Mouse (Mus musculus): Measurements from ENCODE around the gene Ninj1. TPM values are rescaled to one million over a fixed set of nuclear protein-coding genes. Genes with fewer than 3 reads are reported as not detected.

Gene Ninj1
- polyA plus RNA-seq, 1 experiment = not detected

- TF ChIP-seq CTCF (IDR thresholded peaks at IDR 0.05; ENCODE audit: insufficient read depth, low read depth, low read length) = no peak
- no peak for TF ChIP-seq POLR2A (IDR thresholded peaks at IDR 0.05; ENCODE audit: insufficient read depth, low read depth, low read length)
- WGBS = 33% methylated on average over 10 of the region's 10 CpGs
- no peaks in the 10 kb centered on the region for H3K4me1 ChIP-seq (ENCODE audit: control insufficient read depth, insufficient read depth, low read length)
Observed at GRCm38 (mm10) chr13:49224314-49224713, 37.0 kb downstream of the Ninj1 start.

GRCm38 (mm10) chr13:49224729-49225128 lies 37.4 kb downstream of the Ninj1 start:
- no peak overlapping the region for H3K4me3 ChIP-seq (ENCODE audit: insufficient read depth, low read depth, low read length)
- no peak overlapping the region for H3K27ac ChIP-seq (ENCODE audit: insufficient read depth, low read depth, low read length)
- no peak for TF ChIP-seq POLR2A (IDR thresholded peaks at IDR 0.05; ENCODE audit: insufficient read depth, low read depth, low read length)
- TF ChIP-seq CTCF (IDR thresholded peaks at IDR 0.05; ENCODE audit: insufficient read depth, low read depth, low read length) = no peak
- no peaks in the 10 kb centered on the region for H3K4me1 ChIP-seq (ENCODE audit: control insufficient read depth, insufficient read depth, low read length)
- WGBS = 59% methylated on average over 6 of the region's 6 CpGs

More at GRCm38 (mm10) chr13:49224314-49224713, 37.0 kb downstream of the Ninj1 start:
- no peak overlapping the region for H3K27ac ChIP-seq (ENCODE audit: insufficient read depth, low read depth, low read length)
- no peak overlapping the region for H3K4me3 ChIP-seq (ENCODE audit: insufficient read depth, low read depth, low read length)

DNA sequence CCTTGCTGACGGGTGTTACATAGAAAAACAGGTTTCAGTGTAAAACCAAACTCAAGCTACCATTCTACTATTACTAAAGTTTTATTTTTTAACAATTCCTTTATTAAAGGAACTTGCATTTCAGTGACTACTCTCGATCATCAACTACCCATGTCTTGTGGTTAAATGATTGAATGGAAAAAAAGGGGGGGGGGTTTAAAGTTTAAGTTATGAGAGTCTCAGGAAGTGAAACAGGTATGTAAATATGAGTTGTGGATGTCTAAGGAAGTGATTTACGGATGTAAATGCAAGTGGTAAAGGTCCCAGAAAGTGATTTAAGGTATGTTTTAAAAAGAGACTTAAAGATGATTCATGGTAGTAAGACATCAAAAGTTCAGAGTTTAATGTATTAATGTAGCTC lies 37.9 kb downstream of the Ninj1 start:
- Histone ChIP-seq H3K4me3 (ENCODE audit: insufficient read depth, low read depth, low read length) (no peak overlapping the region), H3K27ac (ENCODE audit: insufficient read depth, low read depth, low read length) (no peak overlapping the region), H3K4me1 (ENCODE audit: control insufficient read depth, insufficient read depth, low read length) (no peaks in the 10 kb centered on the region)
- WGBS = 91% methylated on average over 3 of the region's 3 CpGs
- TF ChIP-seq POLR2A (IDR thresholded peaks at IDR 0.05; ENCODE audit: insufficient read depth, low read depth, low read length) (no peak), CTCF (IDR thresholded peaks at IDR 0.05; ENCODE audit: insufficient read depth, low read depth, low read length) (no peak)

DNA sequence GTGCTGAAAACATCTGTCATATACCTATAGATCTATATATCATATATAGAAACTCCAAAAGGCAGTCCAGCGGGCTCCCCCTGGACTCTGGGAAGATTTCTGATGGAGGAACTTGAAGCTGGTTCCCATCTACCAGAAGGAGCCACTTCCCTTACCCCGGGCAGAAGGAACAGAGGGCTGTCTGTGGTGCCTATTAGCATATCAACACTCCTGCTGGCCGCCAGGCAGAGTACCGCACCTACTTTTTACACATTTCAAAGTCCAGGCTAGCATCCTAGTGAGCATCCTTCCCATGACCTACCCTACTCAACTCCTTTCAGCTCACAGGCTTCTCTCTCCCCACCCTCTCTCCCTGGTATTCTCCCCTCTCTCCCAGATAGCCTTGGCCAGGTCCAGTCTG lies 38.3 kb downstream of the Ninj1 start:
- WGBS = 67% methylated on average over 4 of the region's 4 CpGs
- no peak for TF ChIP-seq POLR2A (IDR thresholded peaks at IDR 0.05; ENCODE audit: insufficient read depth, low read depth, low read length)
- no peak for TF ChIP-seq CTCF (IDR thresholded peaks at IDR 0.05; ENCODE audit: insufficient read depth, low read depth, low read length)
- Histone ChIP-seq H3K4me1 (ENCODE audit: control insufficient read depth, insufficient read depth, low read length) (no peaks in the 10 kb centered on the region), H3K27ac (ENCODE audit: insufficient read depth, low read depth, low read length) (no peak overlapping the region), H3K4me3 (ENCODE audit: insufficient read depth, low read depth, low read length) (no peak overlapping the region)

DNA sequence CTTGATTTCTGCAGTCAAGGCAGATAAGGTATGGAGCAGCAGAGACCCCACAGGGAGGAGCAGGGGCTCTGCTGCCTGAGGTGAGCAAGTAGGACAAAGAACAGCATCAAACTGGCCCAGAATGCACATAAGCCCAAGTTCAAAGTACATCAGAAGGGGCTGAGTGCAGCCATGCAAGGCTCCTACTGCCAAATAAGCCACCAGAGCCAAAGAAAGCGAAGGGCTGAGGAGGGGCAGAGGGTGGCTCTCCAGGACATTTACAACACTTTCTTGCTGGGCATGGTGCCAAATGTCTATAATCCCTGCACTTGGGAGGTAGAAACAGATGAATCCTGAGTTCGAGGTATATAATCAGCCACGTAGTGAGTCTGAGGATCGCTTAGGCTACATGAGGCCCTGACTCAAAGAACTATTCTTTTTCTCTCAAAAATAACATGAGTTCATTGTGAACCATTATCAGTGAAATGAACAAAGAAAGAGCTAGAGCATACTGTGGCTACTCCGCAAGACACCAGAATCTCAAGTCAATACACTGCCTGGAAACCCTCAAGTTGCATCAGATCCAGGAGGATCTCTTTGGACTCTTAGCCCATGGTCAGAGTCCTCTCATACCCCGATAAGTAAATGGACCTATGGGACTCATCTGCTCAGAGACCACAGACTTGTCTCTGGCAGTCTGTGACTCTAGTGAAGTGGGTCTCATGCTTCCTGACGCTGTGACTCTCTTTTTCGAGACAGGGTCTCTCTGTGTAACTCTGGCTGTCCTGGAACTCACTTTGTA lies 46.7 kb downstream of the Ninj1 start:
- no peak overlapping the region for H3K27ac ChIP-seq (ENCODE audit: insufficient read depth, low read depth, low read length)
- H3K4me3 ChIP-seq (ENCODE audit: insufficient read depth, low read depth, low read length) = no peak overlapping the region
- TF ChIP-seq POLR2A (IDR thresholded peaks at IDR 0.05; ENCODE audit: insufficient read depth, low read depth, low read length) (no peak), CTCF (IDR thresholded peaks at IDR 0.05; ENCODE audit: insufficient read depth, low read depth, low read length) (no peak)
- 81% methylated on average over 8 of the region's 8 CpGs for WGBS
- no peaks in the 10 kb centered on the region for H3K4me1 ChIP-seq (ENCODE audit: control insufficient read depth, insufficient read depth, low read length)

GRCm38 (mm10) chr13:49234711-49235110 lies 47.4 kb downstream of the Ninj1 start:
- TF ChIP-seq CTCF (IDR thresholded peaks at IDR 0.05; ENCODE audit: insufficient read depth, low read depth, low read length) (no peak), POLR2A (IDR thresholded peaks at IDR 0.05; ENCODE audit: insufficient read depth, low read depth, low read length) (no peak)
- WGBS = 96% methylated on average over 4 of the region's 4 CpGs
- no peak overlapping the region for H3K27ac ChIP-seq (ENCODE audit: insufficient read depth, low read depth, low read length)
- H3K4me3 ChIP-seq (ENCODE audit: insufficient read depth, low read depth, low read length) = no peak overlapping the region
- no peaks in the 10 kb centered on the region for H3K4me1 ChIP-seq (ENCODE audit: control insufficient read depth, insufficient read depth, low read length)

DNA sequence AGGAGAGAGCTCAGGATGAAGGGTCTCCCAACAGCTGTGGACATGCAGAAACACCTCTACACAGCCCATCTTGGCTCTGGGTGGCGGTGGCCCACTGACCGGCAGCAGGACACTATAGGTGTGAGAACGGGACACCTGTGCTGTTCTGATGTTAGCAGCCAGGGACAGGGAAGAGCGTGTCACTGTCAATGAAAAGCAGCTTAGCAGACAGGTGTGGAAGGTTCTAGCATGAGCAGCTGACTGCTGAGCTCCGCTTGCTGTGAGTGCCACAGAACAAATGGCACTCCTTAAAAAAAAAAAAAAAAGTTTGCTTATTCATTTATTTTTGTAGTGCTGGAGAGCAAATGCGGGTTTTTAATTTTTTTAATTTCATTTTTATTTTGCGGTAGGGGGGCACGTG lies 50.3 kb downstream of the Ninj1 start:
- TF ChIP-seq POLR2A (IDR thresholded peaks at IDR 0.05; ENCODE audit: insufficient read depth, low read depth, low read length) = no peak
- no peak overlapping the region for H3K27ac ChIP-seq (ENCODE audit: insufficient read depth, low read depth, low read length)
- H3K4me1 ChIP-seq (ENCODE audit: control insufficient read depth, insufficient read depth, low read length) = peaks cover 11% of the 10 kb centered on the region
- 95% methylated on average over 8 of the region's 8 CpGs for WGBS
- no peak overlapping the region for H3K4me3 ChIP-seq (ENCODE audit: insufficient read depth, low read depth, low read length)

DNA sequence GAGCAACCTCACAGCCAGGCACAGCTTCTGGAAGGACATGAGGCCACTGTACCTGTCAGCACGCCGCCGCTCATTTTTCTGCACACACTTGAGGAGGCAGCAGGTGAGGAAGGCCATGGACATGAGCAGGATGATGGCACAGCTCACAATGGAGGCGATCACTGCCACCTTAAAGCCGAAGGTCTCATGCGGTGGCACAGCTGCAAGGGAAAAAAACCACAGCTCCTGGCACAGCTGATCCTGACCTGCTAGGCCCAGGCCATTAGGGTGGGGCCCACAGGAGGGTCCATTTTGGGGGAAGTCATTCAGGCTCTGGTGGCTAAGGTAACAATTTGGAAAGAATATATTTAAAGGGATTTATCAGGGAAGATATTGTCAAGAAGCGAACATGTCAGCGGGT lies 51.5 kb downstream of the Ninj1 start:
- no peak overlapping the region for H3K4me3 ChIP-seq (ENCODE audit: insufficient read depth, low read depth, low read length)
- H3K27ac ChIP-seq (ENCODE audit: insufficient read depth, low read depth, low read length) = no peak overlapping the region
- TF ChIP-seq POLR2A (IDR thresholded peaks at IDR 0.05; ENCODE audit: insufficient read depth, low read depth, low read length) (no peak), CTCF (IDR thresholded peaks at IDR 0.05; ENCODE audit: insufficient read depth, low read depth, low read length) (no peak)
- WGBS = 96% methylated on average over 8 of the region's 8 CpGs
- peaks cover 11% of the 10 kb centered on the region for H3K4me1 ChIP-seq (ENCODE audit: control insufficient read depth, insufficient read depth, low read length)

DNA sequence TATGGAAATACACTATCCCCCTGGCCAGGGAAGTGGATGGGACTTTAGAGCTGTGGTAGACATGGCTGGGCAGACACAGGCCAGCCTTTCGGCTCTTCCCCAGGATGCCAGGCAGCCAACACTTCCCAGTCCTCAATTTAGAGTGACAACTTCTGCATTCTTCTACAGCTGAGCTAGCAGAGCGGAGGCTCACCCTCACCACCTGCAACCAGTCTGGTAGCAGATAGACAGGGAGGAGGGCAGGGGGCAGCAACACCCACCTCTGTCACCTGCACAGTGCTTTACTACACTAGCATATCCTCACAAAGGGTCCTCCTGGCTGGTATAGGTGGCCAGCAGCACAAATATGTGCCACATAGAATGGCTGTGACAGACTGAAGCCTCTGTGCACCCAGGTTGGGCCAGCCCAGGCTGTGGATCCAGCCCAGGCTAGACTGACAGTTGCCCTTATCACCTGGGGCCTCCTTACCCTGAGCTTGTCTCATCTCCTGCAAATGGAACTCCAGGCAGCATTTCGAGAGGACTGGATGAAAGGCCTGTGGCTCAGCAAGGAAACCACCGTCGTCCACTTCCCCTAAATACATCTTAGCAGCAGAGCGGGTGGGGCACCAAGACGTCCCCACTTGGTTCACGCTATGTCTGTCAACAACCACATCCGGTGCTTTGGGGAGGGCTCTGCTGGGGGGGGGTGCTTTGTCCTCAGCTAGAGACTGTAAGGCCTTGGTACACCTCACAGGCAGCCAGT lies 55.2 kb downstream of the Ninj1 start:
- H3K27ac ChIP-seq (ENCODE audit: insufficient read depth, low read depth, low read length) = no peak overlapping the region
- H3K4me3 ChIP-seq (ENCODE audit: insufficient read depth, low read depth, low read length) = no peak overlapping the region
- no peak for TF ChIP-seq CTCF (IDR thresholded peaks at IDR 0.05; ENCODE audit: insufficient read depth, low read depth, low read length)
- no peak for TF ChIP-seq POLR2A (IDR thresholded peaks at IDR 0.05; ENCODE audit: insufficient read depth, low read depth, low read length)
- peaks cover 15% of the 10 kb centered on the region for H3K4me1 ChIP-seq (ENCODE audit: control insufficient read depth, insufficient read depth, low read length)
- WGBS = 88% methylated on average over 9 of the region's 9 CpGs
